Mouse (Mus musculus) stomach, postnatal 0 days (tissue): ENCODE measurements around the gene Krt14.

Experiments
- CTCF ChIP-seq: IDR thresholded peaks from 2 replicates; pipeline ENCODE4 v1.5.1; 2016; ENCODE audit warnings: antibody characterized with exemption, low read depth, mild to moderate bottlenecking, moderate library complexity
- EP300 ChIP-seq: optimal IDR thresholded peaks from 2 replicates; pipeline ENCODE3; 2016; ENCODE audit warnings: antibody characterized with exemption

- TF ChIP-seq CTCF (no peak), EP300 (no peak)
Measured at GRCm38 (mm10) chr11:100207498-100207897, at the start of gene Krt14.
